Mouse (Mus musculus) megakaryocyte, embryonic 14.5 days (primary cell): ENCODE measurements around the gene Atoh8.

Experiments
- FLI1 ChIP-seq: IDR thresholded peaks from 2 replicates; pipeline ENCODE4 v1.6.1; 2012; ENCODE audit warnings: low read length, inconsistent platforms, mixed read lengths
- GATA1 ChIP-seq: IDR thresholded peaks from 3 replicates; pipeline ENCODE4 v1.6.1; 2012; ENCODE audit warnings: mixed read lengths, low read length, inconsistent platforms, borderline replicate concordance

DNA sequence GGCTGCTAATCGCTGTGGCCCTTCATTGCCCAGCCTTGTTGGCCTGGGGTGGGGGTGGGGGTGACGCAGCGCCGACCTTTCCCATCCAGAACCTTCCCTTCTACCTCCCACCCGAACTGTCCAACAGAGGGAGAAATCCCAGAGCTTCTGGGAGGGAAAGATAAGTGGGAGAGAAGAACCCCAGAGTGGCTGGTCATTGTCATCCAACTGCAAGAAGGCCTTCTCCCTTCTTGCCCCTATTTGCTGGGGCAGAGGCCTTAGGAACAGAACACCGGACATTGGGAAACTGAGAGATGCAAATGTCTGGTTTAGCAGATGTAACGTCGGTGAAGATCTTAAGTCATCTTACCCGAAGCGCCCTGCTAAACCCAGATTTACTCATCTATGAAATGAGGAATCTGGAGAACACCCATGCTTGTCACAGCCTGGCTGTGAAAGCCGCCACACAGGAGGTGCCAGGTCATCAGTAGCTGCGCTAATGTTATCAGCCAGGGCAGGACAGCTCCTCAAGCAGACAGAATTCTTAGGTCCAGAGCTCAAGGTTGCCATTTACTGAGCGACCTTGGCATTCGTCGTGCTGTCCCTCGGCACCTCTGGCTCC, 530 bp upstream of the Atoh8 start:
- TF ChIP-seq GATA1: no peak
- TF ChIP-seq FLI1: no peak
